28 mouse cellular contexts compared by ENCODE assay signal in the genomic region with DNA sequence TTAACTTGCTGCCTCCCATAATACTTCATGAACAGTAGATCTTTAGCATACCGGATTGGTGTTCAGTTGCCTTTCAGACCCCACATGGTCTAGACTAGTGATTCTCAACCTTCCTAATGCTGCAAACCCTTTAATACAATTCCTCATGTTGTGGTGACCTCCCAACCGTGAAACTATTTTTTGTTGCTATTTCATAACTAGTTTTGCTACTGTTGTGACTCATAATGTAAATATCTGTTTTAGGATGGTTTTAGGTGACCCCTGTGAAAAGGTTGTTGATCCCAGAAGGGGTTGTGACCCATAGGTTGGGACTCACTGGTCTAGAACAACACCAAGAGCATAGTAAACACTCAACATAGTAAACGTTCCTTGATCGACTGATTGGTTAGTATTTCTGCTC.
"Had no signal": no experiment of that assay in that cellular context is flagged by ENCODE, and none has a peak within 500 bp of the region (broad histone marks: within the 10 kb centered on the region; RNA-seq: fewer than 3 reads in every experiment).

No protein-coding gene starts in this region.

- ATAC-seq: forebrain, embryonic 13.5 days; forebrain, embryonic 14.5 days; forebrain, embryonic 15.5 days; forebrain, embryonic 16.5 days; forebrain, postnatal 0 days had no signal

- H3K4me2 ChIP-seq: embryonic facial prominence, embryonic 12.5 days; embryonic facial prominence, embryonic 13.5 days; embryonic facial prominence, embryonic 15.5 days; forebrain, embryonic 12.5 days; forebrain, embryonic 13.5 days; forebrain, embryonic 15.5 days had no signal

- H3K4me3 ChIP-seq: embryonic facial prominence, embryonic 10.5 days; embryonic facial prominence, embryonic 12.5 days; embryonic facial prominence, embryonic 13.5 days; embryonic facial prominence, embryonic 15.5 days; erythroblast, embryonic 14.5 days; forebrain, embryonic 10.5 days; forebrain, embryonic 12.5 days; forebrain, embryonic 13.5 days; forebrain, embryonic 15.5 days; gastrocnemius, adult 2 months; heart, adult 2 months had no signal

- H3K27ac ChIP-seq: embryonic facial prominence, embryonic 10.5 days; embryonic facial prominence, embryonic 12.5 days; embryonic facial prominence, embryonic 13.5 days; embryonic facial prominence, embryonic 15.5 days; forebrain, embryonic 10.5 days; forebrain, embryonic 12.5 days; forebrain, embryonic 13.5 days; forebrain, embryonic 15.5 days; gastrocnemius, adult 2 months; heart, adult 2 months had no signal

- DNase-seq: cerebellum, adult 2 months; cerebellum, adult 8-10 months; cerebellum, adult 9-10 months; cerebellum, adult 9-11 months; cerebellum, postnatal 10 days; cerebellum, postnatal 14 days; cerebellum, postnatal 25 days; cerebellum, postnatal 36 days; embryo, embryonic 11 days; forebrain, postnatal 0 days; gastrocnemius, adult 2 months; gastrocnemius, postnatal 10 days; gastrocnemius, postnatal 14 days; gastrocnemius, postnatal 25 days; gastrocnemius, postnatal 36 days; heart, adult 18-20 months; heart, adult 2 months had no signal

- H3K36me3 ChIP-seq: embryonic facial prominence, embryonic 10.5 days; embryonic facial prominence, embryonic 12.5 days; embryonic facial prominence, embryonic 13.5 days; embryonic facial prominence, embryonic 15.5 days; forebrain, embryonic 10.5 days; forebrain, embryonic 12.5 days; forebrain, embryonic 15.5 days had no signal

- H3K27me3 ChIP-seq: embryonic facial prominence, embryonic 12.5 days; embryonic facial prominence, embryonic 13.5 days; embryonic facial prominence, embryonic 15.5 days; forebrain, embryonic 12.5 days; forebrain, embryonic 13.5 days; forebrain, embryonic 15.5 days had no signal

- H3K9me3 ChIP-seq: embryonic facial prominence, embryonic 10.5 days; embryonic facial prominence, embryonic 12.5 days; embryonic facial prominence, embryonic 13.5 days; embryonic facial prominence, embryonic 15.5 days; forebrain, embryonic 10.5 days; forebrain, embryonic 12.5 days; forebrain, embryonic 13.5 days; forebrain, embryonic 15.5 days had no signal

- H3K9ac ChIP-seq: embryonic facial prominence, embryonic 12.5 days; embryonic facial prominence, embryonic 13.5 days; embryonic facial prominence, embryonic 15.5 days; forebrain, embryonic 12.5 days; forebrain, embryonic 13.5 days; forebrain, embryonic 15.5 days; forebrain, postnatal 0 days had no signal
